Mouse (Mus musculus): ENCODE measurements around the gene Tspo2.

- TF ChIP-seq CTCF (IDR thresholded peaks at IDR 0.05; ENCODE audit: control insufficient read depth, insufficient read depth, low read length) = no peak
- no peak for TF ChIP-seq POLR2A (IDR thresholded peaks at IDR 0.05; ENCODE audit: borderline replicate concordance, control insufficient read depth, low read depth, low read length)
Observed at GRCm38 (mm10) chr17:48455955-48456354, 4.6 kb upstream of the Tspo2 start.

Data from bone marrow, adult 2 months (tissue).